Mouse (Mus musculus) Patski (cell line): ENCODE measurements around the gene Nav2. TPM values are rescaled to one million over a fixed set of nuclear protein-coding genes. Genes with fewer than 3 reads are reported as not detected.

Experiments
- ATAC-seq: fragments of 100-300 bp; one replicate; pipeline ENCODE4 v1.8.0; 2021
- CTCF ChIA-PET: fragments of 350-600 bp; sonication (Branson Sonifier 250); formaldehyde crosslinking; loops from one replicate; lab custom pipeline; 2022; ENCODE audit warnings: inconsistent platforms; lab: Charles Lee
- POLR2A ChIA-PET: fragments of 350-600 bp; sonication (Branson Sonifier 250); formaldehyde crosslinking; loops from one replicate; lab custom pipeline; 2022; ENCODE audit warnings: antibody characterized with exemption, inconsistent platforms; lab: Charles Lee
- DNase-seq: peaks from one replicate; pipeline ENCODE4 v3.0.0-alpha.2; 2011; ENCODE audit warnings: low read depth, low spot score
- H3K27me3 ChIP-seq: fragments of 371-371 bp; one replicate; pipeline ENCODE4 v1.5.1; 2021
- CTCF ChIP-seq: fragments of 100-300 bp; IDR thresholded peaks from one replicate; pipeline ENCODE4 v1.5.1; 2021
- in situ Hi-C: fragments of 300-500 bp; cut with MboI; formaldehyde crosslinking; loops from 3 replicates; pipeline ENCODE4 v1.11.1; 2018; ENCODE audit warnings: low pct_unique_long_range_greater_than_20kb, mixed read lengths
- polyA plus RNA-seq: library from polyadenylated mRNA; unstranded; gene quantifications from one replicate; pipeline ENCODE4 v1.2.3, GENCODE M21; 2021

Nav2 gene
- polyA plus RNA-seq, 1 experiment from 2014 or later = 13.3 TPM

DNA sequence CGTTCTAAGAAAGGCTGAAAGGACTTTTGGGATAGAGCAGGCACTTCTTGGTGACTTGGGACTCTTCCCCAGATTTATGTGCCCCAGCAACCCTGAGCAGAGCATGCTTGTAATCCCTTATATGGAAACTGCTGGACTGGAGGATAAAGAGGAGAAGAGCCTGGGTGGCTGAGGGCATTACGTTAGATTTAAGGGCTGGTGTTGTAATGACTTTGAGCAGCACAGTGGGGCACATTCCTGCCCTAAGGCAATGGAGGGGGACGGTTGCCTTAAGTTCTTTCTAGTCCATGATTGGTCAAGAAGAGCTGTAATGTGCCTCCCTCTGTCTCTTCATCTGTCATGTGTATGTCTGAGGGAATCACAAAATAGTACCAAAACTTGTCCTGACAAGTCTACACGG lies 651.5 kb downstream of the Nav2 start:
- no peaks in the 10 kb centered on the region for H3K27me3 ChIP-seq
- ChIA-PET POLR2A (no interaction called here), CTCF (interaction anchor here (1.0 to 3.0 kb wide), 4 partner anchors 11 to 92 kb away, joined by 3 to 9 read pairs (median 6); no protein-coding TSS in a partner anchor)
- in situ Hi-C loops = no loop called here
- DNase-seq (no peak), ATAC-seq (no peak)
- no peak for TF ChIP-seq CTCF

DNA sequence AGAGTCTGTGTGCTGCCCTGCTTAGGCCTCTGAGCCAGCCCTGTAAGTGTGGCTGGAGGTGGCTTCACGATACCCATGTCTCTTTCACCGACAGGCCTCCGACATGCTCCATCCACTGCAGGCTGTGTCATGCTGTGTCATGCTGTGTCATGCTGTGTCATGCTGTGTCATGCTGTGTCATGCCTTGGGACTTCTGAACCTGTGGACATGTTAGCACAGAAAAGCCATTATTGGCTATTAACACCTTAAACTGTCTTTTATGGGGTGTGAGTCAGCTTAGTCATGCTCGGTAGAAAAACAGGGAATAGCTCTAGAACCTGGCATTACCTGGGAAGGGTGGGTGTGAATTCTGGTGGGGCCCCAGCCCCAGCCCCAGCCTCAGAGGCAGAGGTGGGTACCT lies 653.9 kb downstream of the Nav2 start:
- ATAC-seq (no peak), DNase-seq (no peak)
- no peak for TF ChIP-seq CTCF
- POLR2A ChIA-PET = no interaction called here
- in situ Hi-C loops = no loop called here
- no peaks in the 10 kb centered on the region for H3K27me3 ChIP-seq
- CTCF ChIA-PET = interaction anchor here (1.0 kb wide), 1 partner anchor 39 kb away, joined by 3 read pairs; no protein-coding TSS in a partner anchor

DNA sequence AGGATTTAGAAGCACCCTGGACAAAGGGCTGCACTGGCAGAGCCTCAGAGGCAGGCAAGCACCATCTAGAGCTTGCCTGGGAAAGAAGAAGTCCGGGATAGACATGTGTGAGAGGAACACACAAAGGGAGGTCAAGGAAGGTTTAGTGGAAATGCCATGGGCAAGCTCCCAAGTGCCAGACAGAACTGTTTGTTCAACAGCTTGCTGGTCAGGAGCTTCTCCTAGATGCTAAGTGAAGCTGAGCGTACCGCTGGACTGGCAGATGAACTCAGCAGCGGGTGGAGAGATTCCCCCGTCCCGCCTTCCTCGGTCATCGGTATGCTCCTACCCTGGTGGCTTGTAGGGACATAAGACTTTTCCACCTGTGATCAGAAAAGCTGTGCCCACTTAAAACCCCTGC lies 654.3 kb downstream of the Nav2 start:
- no peak for TF ChIP-seq CTCF
- DNase-seq (no peak), ATAC-seq (no peak)
- ChIA-PET CTCF (interaction anchor here (1.0 kb wide), 1 partner anchor 39 kb away, joined by 3 read pairs; no protein-coding TSS in a partner anchor), POLR2A (interaction anchor here (0.6 kb wide), 1 partner anchor 25 kb away, joined by 3 read pairs; no protein-coding TSS in a partner anchor)
- H3K27me3 ChIP-seq = no peaks in the 10 kb centered on the region
- in situ Hi-C loops = no loop called here

DNA sequence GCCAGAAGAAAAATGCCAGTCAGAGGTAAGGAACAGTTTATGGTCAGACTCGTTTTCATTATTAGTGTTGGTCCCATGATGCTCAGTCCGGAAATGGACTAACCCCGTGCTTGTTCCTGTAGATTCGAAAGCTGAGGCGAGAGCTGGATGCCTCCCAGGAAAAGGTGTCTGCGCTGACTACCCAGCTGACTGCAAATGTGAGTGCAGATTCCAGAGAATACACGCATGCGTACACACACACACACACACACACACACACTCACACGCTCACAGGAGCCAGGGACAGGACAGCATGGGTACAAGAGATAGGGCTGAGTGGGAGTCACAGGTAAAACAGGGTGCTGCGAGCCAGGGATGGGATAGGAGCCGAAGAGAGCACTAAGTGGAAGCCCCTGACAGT lies 656.6 kb downstream of the Nav2 start:
- in situ Hi-C loops = no loop called here
- DNase-seq (no peak), ATAC-seq (no peak)
- POLR2A ChIA-PET = no interaction called here
- CTCF ChIA-PET = interaction anchor here (1.4 kb wide), 1 partner anchor 11 kb away, joined by 4 read pairs; no protein-coding TSS in a partner anchor
- no peak for TF ChIP-seq CTCF
- H3K27me3 ChIP-seq = no peaks in the 10 kb centered on the region

DNA sequence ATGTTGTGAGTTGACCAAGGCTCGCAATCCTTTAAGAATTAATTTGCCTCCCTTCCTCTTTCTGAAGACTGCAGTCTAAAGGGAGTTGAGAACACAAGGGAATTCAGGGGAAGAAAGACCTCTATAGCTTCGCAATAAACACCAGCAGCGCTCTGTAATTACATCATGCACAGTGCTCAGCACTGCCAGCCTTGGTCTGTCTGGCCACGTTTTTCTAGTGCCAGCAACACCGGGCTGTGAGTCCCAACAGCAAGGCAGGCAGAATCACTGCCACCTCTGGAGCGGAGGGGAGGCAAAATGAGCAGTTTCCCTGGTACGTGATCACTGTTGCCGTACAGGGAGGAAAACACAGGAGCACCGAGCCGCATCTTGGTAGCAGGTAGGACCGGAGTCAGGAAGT lies 657.3 kb downstream of the Nav2 start:
- in situ Hi-C loops = no loop called here
- H3K27me3 ChIP-seq = no peaks in the 10 kb centered on the region
- no peak for TF ChIP-seq CTCF
- no peak for ATAC-seq
- ChIA-PET POLR2A (no interaction called here), CTCF (no interaction called here)
- no peak for DNase-seq

DNA sequence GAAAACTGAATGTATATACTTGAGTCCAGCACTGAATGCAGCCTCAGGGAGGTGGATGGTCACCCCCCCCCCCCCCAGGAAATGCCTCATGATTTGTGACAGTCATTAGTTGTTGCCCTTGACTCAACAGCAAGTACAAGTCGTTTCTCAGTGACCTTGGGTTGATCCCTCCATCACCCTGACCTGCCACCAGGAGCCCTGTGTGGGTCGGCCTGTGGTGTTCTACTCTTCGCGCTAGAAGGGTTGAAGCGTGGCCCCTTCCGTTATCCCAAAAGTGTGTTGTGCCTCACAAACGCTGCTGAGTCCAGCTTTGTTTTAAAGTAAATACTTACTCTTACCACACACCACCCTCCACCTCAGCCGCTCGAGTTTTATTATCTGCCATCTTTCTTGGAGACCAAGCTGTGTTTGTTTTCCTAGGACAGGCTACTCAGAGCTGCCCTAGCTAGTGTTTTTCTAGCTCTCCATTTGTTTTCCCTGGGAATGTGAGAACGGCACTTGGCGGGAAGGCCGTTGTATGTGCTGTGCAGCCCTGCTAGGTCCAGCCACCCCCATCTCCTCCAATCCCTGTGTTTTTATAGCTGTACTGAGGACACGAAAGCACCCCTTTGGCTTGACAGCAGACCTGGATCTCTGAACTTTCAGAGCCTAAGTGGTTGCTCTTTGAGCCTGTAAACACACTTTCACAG lies 659.0 kb downstream of the Nav2 start:
- ATAC-seq (no peak), DNase-seq (no peak)
- in situ Hi-C loops = no loop called here
- no peaks in the 10 kb centered on the region for H3K27me3 ChIP-seq
- TF ChIP-seq CTCF = no peak
- POLR2A ChIA-PET = no interaction called here
- CTCF ChIA-PET = interaction anchor here (1.5 to 2.3 kb wide), 5 partner anchors 12 to 99 kb away, joined by 4 to 5 read pairs (median 5); no protein-coding TSS in a partner anchor

DNA sequence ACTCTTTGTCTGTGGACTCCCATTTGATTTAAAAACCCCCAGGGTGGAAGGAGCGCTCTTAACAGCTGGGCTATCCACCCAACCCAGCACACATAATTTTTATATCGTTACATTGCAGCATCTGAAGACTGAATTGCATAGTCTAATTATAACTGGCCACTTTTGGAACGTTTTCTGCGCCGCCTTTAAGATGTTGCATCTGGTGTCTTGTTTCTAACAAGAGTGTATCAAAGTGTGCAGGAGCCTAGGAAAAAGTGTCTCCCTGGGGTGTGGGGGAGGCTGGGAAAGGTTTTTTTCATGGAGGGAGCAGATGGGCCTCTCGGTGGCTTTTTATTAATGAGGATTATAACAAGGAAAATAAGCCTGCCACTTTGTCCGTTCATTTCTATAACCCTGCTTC lies 661.1 kb downstream of the Nav2 start:
- POLR2A ChIA-PET = no interaction called here
- no peak for DNase-seq
- H3K27me3 ChIP-seq = no peaks in the 10 kb centered on the region
- ATAC-seq = no peak
- CTCF ChIA-PET = interaction anchor here (1.0 kb wide), 1 partner anchor 22 kb away, joined by 3 read pairs; no protein-coding TSS in a partner anchor
- TF ChIP-seq CTCF = no peak
- in situ Hi-C loops = no loop called here

DNA sequence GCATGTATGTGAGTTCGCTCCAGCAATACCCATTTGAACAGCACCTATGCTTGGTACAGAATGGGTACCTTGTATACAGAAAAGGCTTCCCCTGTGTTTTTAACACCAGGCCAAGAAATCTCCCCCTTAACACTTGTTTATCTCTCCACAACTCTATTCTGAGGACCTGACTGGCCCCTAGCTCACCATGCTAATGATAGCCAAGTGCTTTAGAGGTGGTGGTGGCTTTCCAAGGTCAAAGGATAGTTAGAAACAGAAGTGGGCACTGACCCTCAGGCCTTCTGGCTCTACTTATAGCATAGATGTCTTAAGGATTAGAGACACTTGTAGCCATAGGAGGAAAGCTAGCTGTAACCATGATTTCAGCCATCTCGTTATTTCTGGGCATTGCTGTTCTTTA lies 663.1 kb downstream of the Nav2 start:
- no peaks in the 10 kb centered on the region for H3K27me3 ChIP-seq
- no peak for TF ChIP-seq CTCF
- DNase-seq (no peak), ATAC-seq (no peak)
- ChIA-PET CTCF (no interaction called here), POLR2A (no interaction called here)
- in situ Hi-C loops = no loop called here

DNA sequence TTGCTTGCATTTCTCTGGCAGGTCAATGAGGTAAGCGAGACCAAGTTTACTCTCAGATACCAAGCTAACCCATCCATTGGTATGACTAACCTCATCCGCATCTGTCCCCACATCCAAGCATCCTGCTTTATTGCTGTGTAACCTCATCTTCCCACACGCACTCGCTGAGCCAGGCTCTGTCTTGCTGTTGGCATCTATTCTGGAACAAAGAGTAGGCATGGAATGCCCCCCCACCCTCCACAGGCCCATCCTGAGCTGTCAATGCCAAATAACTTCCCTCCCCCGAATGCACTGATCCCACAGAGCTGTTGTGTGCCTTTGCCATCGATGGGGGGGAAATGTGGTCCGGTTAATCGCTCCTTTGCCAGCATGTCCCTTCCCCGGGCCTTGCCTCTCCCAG lies 666.7 kb downstream of the Nav2 start:
- ChIA-PET POLR2A (no interaction called here), CTCF (interaction anchor here (1.9 kb wide), 1 partner anchor 10 kb away, joined by 4 read pairs; no protein-coding TSS in a partner anchor)
- DNase-seq (no peak), ATAC-seq (no peak)
- in situ Hi-C loops = loop anchor here (25.0 kb wide), 1 partner anchor 438 kb away; no protein-coding TSS in a partner anchor
- TF ChIP-seq CTCF = no peak
- H3K27me3 ChIP-seq = no peaks in the 10 kb centered on the region

DNA sequence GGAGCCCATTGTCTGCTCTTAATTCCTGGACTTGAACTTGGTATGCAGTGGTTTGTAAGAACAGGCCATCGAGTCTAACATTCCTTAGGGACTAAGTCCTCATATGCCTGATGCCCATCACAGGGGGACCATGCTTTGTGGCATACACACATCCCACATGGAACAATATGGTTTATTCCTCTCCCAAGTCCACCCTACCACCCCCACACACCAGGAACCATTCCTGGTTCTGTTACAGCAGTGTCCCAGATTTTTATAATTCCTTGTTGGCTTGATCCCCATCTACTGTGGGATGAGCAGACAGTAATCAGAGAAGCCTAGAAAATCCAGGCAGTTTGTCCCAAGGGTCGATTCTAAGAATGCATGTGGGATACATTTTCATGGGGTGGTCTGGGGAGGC lies 668.6 kb downstream of the Nav2 start:
- H3K27me3 ChIP-seq = no peaks in the 10 kb centered on the region
- POLR2A ChIA-PET = no interaction called here
- ATAC-seq (no peak), DNase-seq (no peak)
- TF ChIP-seq CTCF = no peak
- CTCF ChIA-PET = interaction anchor here (0.8 kb wide), 1 partner anchor 16 kb away, joined by 3 read pairs; no protein-coding TSS in a partner anchor
- in situ Hi-C loops = loop anchor here (25.0 kb wide), 1 partner anchor 440 kb away; no protein-coding TSS in a partner anchor

DNA sequence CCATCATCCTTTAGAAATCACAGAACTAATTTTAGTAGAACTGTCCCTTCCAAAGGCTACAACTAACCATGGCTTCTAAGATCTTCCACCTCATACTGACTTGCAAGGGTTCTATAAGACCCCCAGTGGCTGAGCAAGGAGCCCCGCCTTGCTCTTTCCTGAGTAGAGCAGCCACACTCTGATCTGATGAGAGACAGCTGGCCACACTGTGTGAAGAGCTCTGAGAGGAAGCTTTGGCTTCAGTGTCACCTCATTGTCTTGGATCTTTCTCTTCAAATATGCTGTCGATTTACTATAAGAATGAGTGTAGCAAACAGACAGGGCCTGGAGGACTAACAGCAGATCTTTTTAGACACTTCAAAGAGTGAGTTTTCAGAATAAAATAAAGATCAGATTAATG lies 673.4 kb downstream of the Nav2 start:
- ATAC-seq (no peak), DNase-seq (no peak)
- CTCF ChIA-PET = no interaction called here
- no peak for TF ChIP-seq CTCF
- in situ Hi-C loops = loop anchor here (25.0 kb wide), 1 partner anchor 445 kb away; no protein-coding TSS in a partner anchor
- H3K27me3 ChIP-seq = no peaks in the 10 kb centered on the region
- POLR2A ChIA-PET = no interaction called here
